Mouse (Mus musculus): ENCODE data around the gene Zfp513. TPM values are rescaled to one million over a fixed set of nuclear protein-coding genes. Genes with fewer than 3 reads are reported as not detected.
A peak's percentile ranks its signal among the peaks of the same experiment; 100 is the strongest.

Gene Zfp513
- polyA plus RNA-seq, 1 experiment from 2014 or later, result 6.6 TPM

- H3K27ac ChIP-seq (ENCODE audit: low read length), result no peak overlapping the region
- H3K9me3 ChIP-seq (ENCODE audit: low read length), result no peaks in the 10 kb centered on the region
- no peak for ATAC-seq
- no peaks in the 10 kb centered on the region for H3K27me3 ChIP-seq (replicated peaks; ENCODE audit: insufficient read depth, low read length)
- H3K9ac ChIP-seq (replicated peaks; ENCODE audit: low read depth), result no peak overlapping the region
- H3K4me1 ChIP-seq (ENCODE audit: insufficient read depth, low read depth, low read length), result peaks cover 12% of the 10 kb centered on the region; the same call in 1 of the 2 replicates
- H3K4me3 ChIP-seq (ENCODE audit: low read depth, low read length), result no peak overlapping the region
- TF ChIP-seq EP300 (IDR thresholded peaks at IDR 0.05) (no peak), CTCF (IDR thresholded peaks at IDR 0.05) (no peak)
- no peak overlapping the region for H3K4me2 ChIP-seq (replicated peaks; ENCODE audit: low read depth, low read length)
- H3K36me3 ChIP-seq (ENCODE audit: insufficient read depth, low read length), result peaks cover 38% of the 10 kb centered on the region; the same call in 1 of the 2 replicates
- DNase-seq (ENCODE audit: low spot score), result no peak
- 91% methylated on average over 2 of the region's 2 CpGs for WGBS
Observed at GRCm38 (mm10) chr5:31203866-31204265, 1.8 kb upstream of the Zfp513 start.

DNA sequence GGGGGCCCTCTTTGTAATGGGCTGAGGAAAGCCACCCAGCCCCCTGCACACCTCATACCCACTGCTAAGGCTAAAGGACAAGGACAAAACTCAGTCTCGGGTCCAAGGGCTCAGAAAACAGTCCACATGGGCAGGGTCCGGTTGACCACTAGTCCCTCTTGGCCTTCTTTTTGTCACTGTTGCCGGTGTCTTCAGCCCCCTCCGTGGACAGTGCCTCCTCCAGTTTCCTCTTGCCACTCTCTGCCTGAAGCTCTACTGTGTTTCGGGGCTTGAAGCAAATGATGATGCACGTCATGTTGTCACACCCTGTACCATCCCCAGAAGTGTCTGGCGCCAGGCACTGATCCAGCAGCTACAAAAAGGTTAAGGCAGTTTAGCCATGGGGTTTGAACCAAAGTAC lies 830 bp upstream of the Zfp513 start:
- Histone ChIP-seq H3K36me3 (ENCODE audit: insufficient read depth, low read length) (peaks cover 47% of the 10 kb centered on the region), H3K9ac (replicated peaks; ENCODE audit: low read depth) (no peak overlapping the region; the same call in 1 of the 2 replicates), H3K27ac (ENCODE audit: low read length) (peak overlapping the region; percentile 85), H3K9me3 (ENCODE audit: low read length) (no peaks in the 10 kb centered on the region), H3K4me2 (replicated peaks; ENCODE audit: low read depth, low read length) (peak overlapping the region; percentile 71), H3K27me3 (replicated peaks; ENCODE audit: insufficient read depth, low read length) (no peaks in the 10 kb centered on the region), H3K4me3 (ENCODE audit: low read depth, low read length) (no peak overlapping the region), H3K4me1 (ENCODE audit: insufficient read depth, low read depth, low read length) (peaks cover 12% of the 10 kb centered on the region; the same call in 1 of the 2 replicates)
- no peak for TF ChIP-seq CTCF (IDR thresholded peaks at IDR 0.05)
- TF ChIP-seq EP300 (IDR thresholded peaks at IDR 0.05), result no peak
- DNase-seq (ENCODE audit: low spot score) (no peak), ATAC-seq (no peak)
- 86% methylated on average over 7 of the region's 7 CpGs for WGBS

- no peak for DNase-seq (ENCODE audit: low spot score)
- peak overlapping the region; percentile 78 for H3K4me2 ChIP-seq (replicated peaks; ENCODE audit: low read depth, low read length)
- peak overlapping the region; percentile 67 for H3K27ac ChIP-seq (ENCODE audit: low read length)
- H3K4me1 ChIP-seq (ENCODE audit: insufficient read depth, low read depth, low read length), result peaks cover 12% of the 10 kb centered on the region; the same call in 1 of the 2 replicates
- no peak for TF ChIP-seq EP300 (IDR thresholded peaks at IDR 0.05)
- TF ChIP-seq CTCF (IDR thresholded peaks at IDR 0.05), result no peak
- no peaks in the 10 kb centered on the region for H3K27me3 ChIP-seq (replicated peaks; ENCODE audit: insufficient read depth, low read length)
- H3K36me3 ChIP-seq (ENCODE audit: insufficient read depth, low read length), result peaks cover 56% of the 10 kb centered on the region
- ATAC-seq, result no peak
- no peaks in the 10 kb centered on the region for H3K9me3 ChIP-seq (ENCODE audit: low read length)
- WGBS, result 10% methylated on average over 13 of the region's 13 CpGs
- peak overlapping the region; percentile 86 for H3K4me3 ChIP-seq (ENCODE audit: low read depth, low read length)
- peak overlapping the region; percentile 51 for H3K9ac ChIP-seq (replicated peaks; ENCODE audit: low read depth)
Observed at GRCm38 (mm10) chr5:31201042-31201741, 911 bp downstream of the Zfp513 start.

GRCm38 (mm10) chr5:31200327-31200768 lies 1.8 kb downstream of the Zfp513 start:
- WGBS, result 89% methylated on average over 27 of the region's 27 CpGs
- H3K9ac ChIP-seq (replicated peaks; ENCODE audit: low read depth), result peak overlapping the region; percentile 51; the same call in 1 of the 2 replicates
- H3K36me3 ChIP-seq (ENCODE audit: insufficient read depth, low read length), result peaks cover 59% of the 10 kb centered on the region
- H3K27ac ChIP-seq (ENCODE audit: low read length), result no peak overlapping the region
- ATAC-seq (no peak), DNase-seq (ENCODE audit: low spot score) (no peak)
- no peak overlapping the region for H3K4me3 ChIP-seq (ENCODE audit: low read depth, low read length)
- no peaks in the 10 kb centered on the region for H3K9me3 ChIP-seq (ENCODE audit: low read length)
- H3K27me3 ChIP-seq (replicated peaks; ENCODE audit: insufficient read depth, low read length), result no peaks in the 10 kb centered on the region
- peaks cover 12% of the 10 kb centered on the region; the same call in 1 of the 2 replicates for H3K4me1 ChIP-seq (ENCODE audit: insufficient read depth, low read depth, low read length)
- TF ChIP-seq CTCF (IDR thresholded peaks at IDR 0.05), result no peak
- no peak for TF ChIP-seq EP300 (IDR thresholded peaks at IDR 0.05)
- H3K4me2 ChIP-seq (replicated peaks; ENCODE audit: low read depth, low read length), result no peak overlapping the region

DNA sequence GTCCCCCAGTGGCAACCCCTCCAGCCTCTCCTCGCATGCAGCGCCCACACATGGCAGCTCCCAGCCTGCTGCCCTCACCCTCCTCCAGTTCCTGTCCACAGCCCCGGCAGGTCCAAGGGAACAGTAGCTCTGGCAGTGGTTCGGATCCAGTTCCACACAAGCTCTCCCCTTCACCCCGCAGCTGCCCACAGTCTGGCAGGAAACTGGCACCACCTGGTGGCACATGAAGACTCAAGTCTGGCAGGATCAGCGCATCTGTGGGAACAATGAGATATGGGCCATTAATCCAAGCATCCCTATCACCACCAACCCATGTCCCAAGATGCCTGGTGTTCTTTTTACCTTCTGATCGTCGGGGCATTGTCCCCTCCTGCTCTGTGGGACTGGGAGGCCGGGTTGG lies 2.2 kb downstream of the Zfp513 start:
- H3K4me1 ChIP-seq (ENCODE audit: insufficient read depth, low read depth, low read length), result peaks cover 12% of the 10 kb centered on the region; the same call in 1 of the 2 replicates
- no peak overlapping the region for H3K4me3 ChIP-seq (ENCODE audit: low read depth, low read length)
- DNase-seq (ENCODE audit: low spot score) (no peak), ATAC-seq (no peak)
- no peak overlapping the region for H3K27ac ChIP-seq (ENCODE audit: low read length)
- WGBS, result 72% methylated on average over 9 of the region's 9 CpGs
- TF ChIP-seq CTCF (IDR thresholded peaks at IDR 0.05), result peak; percentile 47
- no peak for TF ChIP-seq EP300 (IDR thresholded peaks at IDR 0.05)
- H3K9me3 ChIP-seq (ENCODE audit: low read length), result no peaks in the 10 kb centered on the region
- H3K4me2 ChIP-seq (replicated peaks; ENCODE audit: low read depth, low read length), result no peak overlapping the region
- H3K36me3 ChIP-seq (ENCODE audit: insufficient read depth, low read length), result peaks cover 55% of the 10 kb centered on the region
- H3K9ac ChIP-seq (replicated peaks; ENCODE audit: low read depth), result no peak overlapping the region
- H3K27me3 ChIP-seq (replicated peaks; ENCODE audit: insufficient read depth, low read length), result no peaks in the 10 kb centered on the region

GRCm38 (mm10) chr5:31199321-31199892 lies 2.7 kb downstream of the Zfp513 start:
- H3K4me3 ChIP-seq (ENCODE audit: low read depth, low read length), result no peak overlapping the region
- WGBS, result 90% methylated on average over 19 of the region's 19 CpGs
- peaks cover 12% of the 10 kb centered on the region; the same call in 1 of the 2 replicates for H3K4me1 ChIP-seq (ENCODE audit: insufficient read depth, low read depth, low read length)
- no peak overlapping the region for H3K4me2 ChIP-seq (replicated peaks; ENCODE audit: low read depth, low read length)
- H3K27me3 ChIP-seq (replicated peaks; ENCODE audit: insufficient read depth, low read length), result no peaks in the 10 kb centered on the region
- TF ChIP-seq CTCF (IDR thresholded peaks at IDR 0.05), result no peak
- TF ChIP-seq EP300 (IDR thresholded peaks at IDR 0.05), result no peak
- DNase-seq (ENCODE audit: low spot score) (no peak), ATAC-seq (no peak)
- H3K27ac ChIP-seq (ENCODE audit: low read length), result no peak overlapping the region
- H3K9me3 ChIP-seq (ENCODE audit: low read length), result no peaks in the 10 kb centered on the region
- no peak overlapping the region for H3K9ac ChIP-seq (replicated peaks; ENCODE audit: low read depth)
- H3K36me3 ChIP-seq (ENCODE audit: insufficient read depth, low read length), result peaks cover 51% of the 10 kb centered on the region
